Mouse (Mus musculus) central nervous system, embryonic 11.5 days (tissue): ENCODE results near the gene Ctla2a. TPM values are rescaled to one million over a fixed set of nuclear protein-coding genes. Genes with fewer than 3 reads are reported as not detected.

ENCODE experiments used
- polyA plus RNA-seq: library from polyadenylated mRNA; depleted of rRNA; stranded (reverse); fragments of >200 nt; gene quantifications from 2 replicates; pipeline ENCODE4 v1.2.3, GENCODE M21; 2012; rRNA removed

Gene Ctla2a
- 15.8 and 17.6 TPM in 2 replicates for polyA plus RNA-seq

DNA sequence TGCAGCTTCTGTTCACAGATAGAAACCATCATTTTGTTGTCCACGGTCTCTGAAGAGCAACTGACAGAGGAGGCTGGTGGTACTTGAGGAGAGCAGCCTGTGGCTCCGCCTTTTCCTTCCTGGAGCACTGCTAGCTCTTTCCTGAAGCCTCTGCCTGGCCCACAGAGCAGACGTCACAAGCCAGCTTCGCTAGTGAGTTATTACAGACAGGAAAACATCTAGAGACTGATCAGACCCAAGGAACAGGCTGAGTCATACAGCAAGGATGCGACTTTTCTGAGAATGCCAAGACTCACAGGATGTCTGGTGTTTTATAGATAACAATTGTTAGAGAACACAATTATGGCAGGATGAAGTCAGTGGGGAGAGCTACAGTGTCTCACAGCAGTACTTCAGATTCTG is at the start of gene Ctla2a, which contains the start of gene Gm49391:
Gene Ctla2a (minus strand): TSS at position 126 of the 402 bp plus-strand sequence.
Gene Gm49391 (minus strand): TSS at position 72 of the 402 bp plus-strand sequence.

DNA sequence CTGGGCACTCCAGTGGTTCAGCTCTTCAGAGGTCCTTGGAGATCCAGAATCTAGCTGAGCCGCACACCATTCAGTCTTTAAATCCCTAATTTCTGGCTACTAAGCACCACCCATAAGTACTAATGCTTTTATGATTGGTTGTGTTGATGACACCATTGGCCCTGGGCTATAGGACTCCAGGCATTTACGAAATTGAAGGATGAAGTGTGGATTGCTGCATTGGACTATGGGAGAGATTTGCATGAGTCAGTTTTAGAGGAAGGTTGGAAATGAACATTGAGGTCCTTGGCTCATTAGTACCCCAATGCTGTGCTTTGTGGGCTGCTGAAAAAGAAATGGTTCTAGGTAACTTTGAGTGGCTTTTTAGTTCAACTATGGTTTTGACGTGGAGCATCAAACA is 5.5 kb upstream of the Ctla2a start, which contains the start of gene Tpbpa:
Gene Tpbpa (minus strand): TSS at position 101 of the 400 bp plus-strand sequence.

DNA sequence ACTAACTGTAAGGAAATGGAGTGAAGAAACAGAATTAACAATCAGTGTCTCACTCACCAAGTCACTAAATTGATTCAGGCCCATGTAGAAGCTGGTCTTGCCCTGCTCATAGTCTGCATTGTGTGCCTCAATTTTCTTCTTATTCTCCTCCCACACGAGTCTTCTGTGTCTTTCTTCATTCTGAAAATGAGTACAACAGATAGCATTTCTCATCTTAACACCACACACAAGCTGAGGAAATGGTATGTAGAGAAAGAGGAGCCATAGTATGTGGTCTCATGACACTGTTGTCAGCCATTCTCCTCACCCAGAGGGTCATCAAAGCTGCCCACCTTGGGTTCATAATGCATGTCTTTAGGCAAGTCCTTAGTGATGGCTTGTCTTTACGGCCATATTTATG is 935 bp downstream of the Ctla2a start, which contains the start of gene Gm49393:
Gene Gm49393 (minus strand): TSS at position 101 of the 400 bp plus-strand sequence.

DNA sequence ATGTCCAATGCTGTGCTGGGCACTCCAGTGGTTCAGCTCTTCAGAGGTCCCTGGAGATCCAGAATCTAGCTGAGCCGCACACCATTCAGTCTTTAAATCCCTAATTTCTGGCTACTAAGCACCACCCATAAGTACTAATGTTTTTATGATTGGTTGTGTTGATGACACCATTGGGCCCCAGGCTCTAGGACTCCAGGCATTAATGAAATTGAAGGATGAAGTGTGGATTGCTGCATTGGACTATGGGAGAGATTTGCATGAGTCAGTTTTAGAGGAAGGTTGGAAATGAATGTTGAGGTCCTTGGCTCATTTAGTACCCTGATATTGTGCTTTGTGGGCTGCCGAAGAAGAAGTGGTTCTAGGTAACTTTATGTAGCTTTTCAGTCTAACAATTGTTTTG is 31.6 kb downstream of the Ctla2a start, which contains the start of gene Tpbpb:
Gene Tpbpb (minus strand): TSS at position 101 of the 400 bp plus-strand sequence.

DNA sequence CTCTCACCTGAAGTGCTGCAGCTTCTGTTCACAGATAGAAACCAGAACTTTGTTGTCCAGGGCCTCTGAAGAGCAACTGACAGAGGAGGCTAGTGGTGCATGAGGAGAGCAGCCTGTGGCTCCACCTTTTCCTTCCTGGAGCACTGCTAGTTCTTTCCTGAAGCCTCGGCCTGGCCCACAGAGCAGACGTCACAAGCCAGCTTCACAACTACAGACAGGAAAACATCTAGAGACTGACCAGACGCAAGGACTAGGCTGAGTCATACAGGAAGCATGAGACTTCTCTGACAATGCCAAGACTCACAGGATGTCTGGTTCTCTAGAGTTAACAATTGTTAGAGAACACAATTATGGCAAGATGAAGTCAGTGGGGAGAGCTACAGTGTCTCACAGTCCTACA is 39.1 kb downstream of the Ctla2a start, which contains the start of gene Ctla2b:
Gene Ctla2b (minus strand): TSS at position 120 of the 400 bp plus-strand sequence.

DNA sequence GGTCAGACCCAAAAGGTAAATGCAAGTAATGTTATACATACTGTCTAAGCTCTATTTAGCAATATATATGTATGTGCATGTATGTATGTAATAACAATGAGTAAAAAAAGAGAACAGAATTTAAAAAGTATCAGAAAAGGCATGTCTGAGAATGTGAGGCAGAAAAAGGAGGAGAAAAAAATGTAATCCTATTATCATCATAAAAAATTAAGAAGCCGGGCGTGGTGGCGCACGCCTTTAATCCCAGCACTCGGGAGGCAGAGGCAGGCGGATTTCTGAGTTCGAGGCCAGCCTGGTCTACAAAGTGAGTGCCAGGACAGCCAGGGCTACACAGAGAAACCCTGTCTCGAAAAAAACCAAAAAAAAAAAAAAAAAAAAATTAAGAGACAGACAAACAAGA is 39.6 kb downstream of the Ctla2a start, which contains the start of gene Gm49392:
Gene Gm49392 (minus strand): TSS at position 101 of the 400 bp plus-strand sequence.

Other genes with a start within 250 kb of the Ctla2a start
- gene BC051665, start 150.3 kb downstream of the Ctla2a start, polyA plus RNA-seq, result not detected in 2 replicates
- gene Ctsll3, start 133.8 kb downstream of the Ctla2a start, polyA plus RNA-seq, result not detected in 2 replicates
- 0.15 TPM in 1 of 2 replicates, not detected in the other for gene 4930486L24Rik, start 72.2 kb downstream of the Ctla2a start, polyA plus RNA-seq
- 0.16 TPM in 1 of 2 replicates, not detected in the other for gene Gm49392, start 39.7 kb downstream of the Ctla2a start, polyA plus RNA-seq
- 3.3 and 4.1 TPM in 2 replicates for gene Ctla2b, start 39.2 kb downstream of the Ctla2a start, polyA plus RNA-seq
- gene Tpbpb, start 31.7 kb downstream of the Ctla2a start, polyA plus RNA-seq, result 1.0 TPM in 1 of 2 replicates, not detected in the other
- not detected in 2 replicates for gene Gm49393, start 1.0 kb downstream of the Ctla2a start, polyA plus RNA-seq
- gene Gm49391, start 54 bp downstream of the Ctla2a start, polyA plus RNA-seq, result 2.3 and 3.2 TPM in 2 replicates
- 0.17 and 1.4 TPM in 2 replicates for gene Tpbpa, start 5.4 kb upstream of the Ctla2a start, polyA plus RNA-seq
- 0.09 TPM in 1 of 2 replicates, not detected in the other for gene Ctsj, start 69.3 kb upstream of the Ctla2a start, polyA plus RNA-seq
- gene Ctsq, start 104.0 kb upstream of the Ctla2a start, polyA plus RNA-seq, result 0.06 TPM in 1 of 2 replicates, not detected in the other
- not detected in 2 replicates for gene Ctsr, start 227.6 kb upstream of the Ctla2a start, polyA plus RNA-seq